Mouse (Mus musculus): Measurements from ENCODE around the gene Acot12.
"Not testable (repeated sequence)": the region's sequence is repeated elsewhere in the genome, so short reads cannot be mapped to it uniquely, and the experiment has no call there.

Acot12 gene

DNA sequence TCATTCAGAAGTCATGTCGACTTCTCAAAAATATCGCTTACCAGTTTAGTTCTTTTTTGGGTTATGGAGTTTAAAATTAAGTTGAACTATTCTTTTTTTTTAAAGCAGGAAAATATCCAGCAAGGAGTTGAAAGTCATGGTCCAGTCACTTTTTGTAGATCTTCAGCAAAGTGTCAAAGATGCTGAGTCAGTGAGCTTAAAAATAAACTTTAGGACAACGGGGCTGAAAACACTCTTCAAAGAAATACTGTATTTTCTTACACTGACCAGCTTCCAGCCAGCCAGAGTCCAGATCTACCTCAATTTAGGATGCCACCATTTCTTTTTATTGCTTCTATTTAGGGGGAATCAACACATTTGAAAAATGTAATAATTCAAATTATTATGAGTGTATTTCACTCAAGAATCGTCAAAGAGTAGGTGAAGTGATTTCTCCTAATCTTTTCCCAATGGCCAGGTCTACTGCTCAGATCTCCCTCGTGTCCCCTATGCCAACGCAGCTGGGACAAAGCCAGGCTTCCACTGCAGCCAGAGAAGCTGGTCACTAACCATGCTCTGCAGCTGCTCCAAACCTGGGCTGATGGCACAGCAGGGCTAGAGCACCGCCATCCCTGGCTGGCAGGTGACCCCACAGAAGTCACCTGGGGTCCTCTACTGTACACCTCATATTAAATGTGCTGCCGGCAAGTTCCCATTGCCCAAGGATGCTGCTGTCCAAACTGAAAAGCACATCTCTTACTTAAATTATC is 19.2 kb downstream of the Acot12 start:
- no peak for DNase-seq

GRCm38 (mm10) chr13:91761654-91762445 is 20.5 kb downstream of the Acot12 start:
- DNase-seq = no peak

DNA sequence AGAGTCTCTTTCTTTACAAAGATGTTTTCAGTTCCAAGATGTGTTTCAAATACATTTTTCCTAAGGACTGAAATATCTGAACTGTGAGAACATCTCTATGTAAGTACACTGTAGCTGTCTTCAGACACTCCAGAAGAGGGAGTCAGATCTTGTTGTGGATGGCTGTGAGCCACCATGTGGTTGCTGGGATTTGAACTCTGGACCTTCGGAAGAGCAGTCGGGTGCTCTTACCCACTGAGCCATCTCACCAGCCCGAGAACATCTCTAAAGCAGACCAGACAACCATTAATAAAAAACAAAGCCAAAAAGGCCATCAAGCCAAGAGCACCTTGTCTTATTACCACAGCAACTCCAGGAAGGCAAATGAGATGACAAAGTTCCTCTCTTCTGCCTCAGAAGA is 22.3 kb downstream of the Acot12 start:
- not testable (repeated sequence) for DNase-seq

DNA sequence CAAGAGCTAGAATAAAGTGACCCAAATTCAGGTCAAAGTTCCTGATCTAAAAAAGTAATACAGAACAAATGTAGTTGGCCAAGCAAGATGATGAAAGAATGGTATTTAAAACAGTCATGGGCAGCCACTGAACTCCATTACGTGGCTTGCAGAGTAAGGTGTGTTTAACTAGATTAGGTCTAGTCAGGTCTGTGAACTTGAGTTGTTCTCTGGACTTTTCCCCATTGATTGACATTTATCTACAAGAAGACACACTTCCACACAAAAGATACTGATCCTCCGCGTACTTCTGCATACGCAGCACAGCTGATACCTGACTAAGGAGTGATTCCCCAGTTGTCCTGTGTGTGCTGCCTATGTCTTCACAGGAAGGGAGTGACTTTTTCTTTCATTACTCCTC is 24.3 kb downstream of the Acot12 start:
- no peak for DNase-seq

DNA sequence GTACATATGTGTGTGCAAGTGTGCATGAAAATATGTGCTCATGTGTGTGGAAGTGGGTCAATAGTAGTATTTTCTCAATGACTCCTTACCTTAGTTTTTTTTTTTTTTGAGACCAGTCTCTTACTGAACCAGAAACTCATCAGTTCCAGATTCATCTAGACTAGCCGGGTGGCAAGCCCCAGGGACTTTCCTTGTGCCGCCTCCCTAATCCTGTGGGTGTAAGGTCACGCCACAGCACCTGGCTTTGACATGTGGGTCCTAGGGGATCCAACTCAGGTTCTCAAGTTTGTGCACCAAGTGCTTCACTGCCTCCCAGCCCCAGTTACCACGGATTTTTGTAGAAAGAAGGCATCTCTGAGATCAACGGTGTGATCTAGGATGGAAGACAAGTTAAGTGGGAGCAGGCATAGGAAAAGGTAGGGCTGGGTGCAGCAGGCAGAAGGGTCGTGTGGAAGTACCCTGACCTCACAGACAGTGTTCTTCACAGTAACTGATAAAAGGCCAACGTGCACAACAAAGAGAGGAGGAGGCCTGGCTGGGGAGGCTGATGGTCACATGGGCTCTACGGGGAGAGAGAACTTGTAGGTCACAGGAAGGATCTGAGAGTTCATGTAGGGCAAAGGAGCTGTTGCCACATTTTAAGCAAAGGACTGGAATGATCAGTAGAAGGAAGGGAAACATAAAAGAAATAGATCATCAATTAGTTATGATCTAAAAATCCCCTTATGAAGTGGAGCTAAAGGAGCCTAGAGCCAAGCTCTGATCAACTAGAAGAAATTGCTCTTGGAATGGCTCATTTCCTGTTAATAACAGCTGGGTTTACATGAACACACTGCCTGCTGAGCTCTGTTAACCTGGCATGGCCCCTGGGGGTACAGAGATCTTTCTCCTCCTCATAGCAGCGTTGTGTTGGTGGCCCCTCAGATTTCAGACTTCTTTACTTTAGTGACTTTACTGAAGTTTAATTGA is 27.7 kb downstream of the Acot12 start:
- no peak for DNase-seq

DNA sequence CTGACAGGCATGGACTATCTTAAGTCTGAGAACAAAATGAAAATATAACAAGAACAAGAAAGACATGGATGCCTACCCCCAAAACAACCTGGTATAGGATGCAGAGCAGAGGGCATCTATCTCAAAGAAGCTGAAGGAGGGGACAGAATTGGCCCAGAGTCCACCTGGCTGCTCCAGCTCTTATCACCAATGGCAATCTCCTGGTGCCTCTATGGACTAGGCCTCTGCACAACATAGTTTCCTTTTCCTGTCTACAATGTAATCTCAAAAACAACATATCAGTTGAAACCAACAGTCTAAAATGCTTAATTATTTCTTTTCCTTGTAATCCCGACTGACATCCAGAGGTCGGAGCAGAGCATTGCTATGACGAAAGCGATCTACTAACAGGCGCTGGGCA is 36.8 kb downstream of the Acot12 start:
- no peak for DNase-seq

DNA sequence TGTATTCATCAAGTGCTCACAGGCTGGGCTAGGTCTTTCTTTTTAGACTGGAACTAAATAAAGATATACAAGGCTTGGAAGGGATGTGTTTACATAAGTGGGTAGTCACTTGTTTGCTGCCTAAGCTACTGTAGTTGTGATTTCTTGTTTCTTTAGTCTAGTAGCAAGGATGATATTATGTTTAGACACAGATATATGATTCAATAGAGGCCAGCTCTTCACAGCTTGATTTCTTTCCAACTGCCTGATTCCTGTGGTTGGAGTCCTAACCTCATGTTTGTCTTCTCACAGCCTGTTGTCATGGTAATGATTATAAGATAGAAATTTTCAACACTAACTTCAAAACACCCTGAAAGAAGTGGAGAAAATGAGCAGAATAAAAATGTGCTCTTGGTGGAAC is 38.6 kb downstream of the Acot12 start:
- no peak for DNase-seq

GRCm38 (mm10) chr13:91792035-91792434 is 50.7 kb downstream of the Acot12 start:
- no peak for DNase-seq

GRCm38 (mm10) chr13:91794926-91795436 is 53.7 kb downstream of the Acot12 start:
- DNase-seq = no peak

- no peak for DNase-seq
Observed at GRCm38 (mm10) chr13:91795593-91795992, 54.3 kb downstream of the Acot12 start.

DNA sequence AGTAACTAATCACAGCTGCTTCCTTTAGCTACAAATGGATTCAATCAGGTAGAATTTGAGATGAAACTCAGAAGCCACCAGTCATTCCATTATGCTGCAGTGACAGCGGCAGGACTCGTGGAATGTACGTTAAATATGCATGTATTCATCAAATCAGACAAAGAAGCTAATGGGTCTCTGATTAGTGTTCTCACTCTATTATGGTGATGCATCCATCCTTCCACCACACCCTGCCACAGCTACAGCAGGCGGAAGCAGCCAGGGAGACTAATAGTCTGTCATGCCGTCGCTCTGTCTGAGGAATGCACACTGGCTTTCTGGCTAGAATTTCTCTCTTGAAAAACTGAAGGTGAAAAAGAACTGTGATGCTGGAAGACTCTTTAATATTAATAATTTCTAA is 54.7 kb downstream of the Acot12 start:
- DNase-seq = no peak

DNA sequence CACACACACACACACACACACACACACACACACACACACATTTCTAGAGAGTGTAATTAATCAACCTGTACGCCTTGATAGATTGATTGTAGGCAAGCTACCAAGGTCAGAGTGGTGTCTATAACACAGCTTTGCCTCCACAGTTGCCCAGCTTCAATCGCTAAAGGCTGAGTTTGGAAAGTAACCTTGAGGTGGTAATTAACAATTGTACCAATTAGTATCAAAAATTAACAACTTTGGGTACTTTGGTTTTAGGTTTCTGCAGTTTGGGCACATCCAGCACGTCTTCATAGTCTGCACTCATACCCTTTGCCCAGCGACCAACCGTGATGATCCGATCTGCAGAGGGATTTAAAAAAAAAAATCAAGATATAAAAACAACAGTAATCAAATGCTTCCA is 55.6 kb downstream of the Acot12 start:
- DNase-seq = no peak

DNA sequence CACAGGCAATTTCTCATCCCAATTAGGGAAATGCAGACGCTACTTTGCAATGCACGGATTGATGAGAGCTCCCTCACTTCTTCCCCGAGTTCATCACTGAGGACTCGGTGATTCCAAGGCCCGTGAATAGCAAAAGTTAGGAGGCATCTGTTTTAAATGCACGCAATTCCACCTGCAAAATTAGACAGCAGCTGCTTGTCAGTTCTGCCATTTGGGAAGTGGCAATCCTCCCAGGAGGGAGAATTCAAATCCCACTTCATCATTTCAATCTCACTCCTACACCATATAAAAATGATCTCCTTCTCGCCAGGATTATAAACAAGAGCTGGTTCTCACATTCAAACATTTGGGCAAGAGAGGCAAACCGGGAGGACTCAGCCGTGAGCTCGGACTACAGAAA is 56.1 kb downstream of the Acot12 start:
- DNase-seq = no peak

- DNase-seq = no peak
Observed at GRCm38 (mm10) chr13:91801726-91802125, 60.4 kb downstream of the Acot12 start.

DNA sequence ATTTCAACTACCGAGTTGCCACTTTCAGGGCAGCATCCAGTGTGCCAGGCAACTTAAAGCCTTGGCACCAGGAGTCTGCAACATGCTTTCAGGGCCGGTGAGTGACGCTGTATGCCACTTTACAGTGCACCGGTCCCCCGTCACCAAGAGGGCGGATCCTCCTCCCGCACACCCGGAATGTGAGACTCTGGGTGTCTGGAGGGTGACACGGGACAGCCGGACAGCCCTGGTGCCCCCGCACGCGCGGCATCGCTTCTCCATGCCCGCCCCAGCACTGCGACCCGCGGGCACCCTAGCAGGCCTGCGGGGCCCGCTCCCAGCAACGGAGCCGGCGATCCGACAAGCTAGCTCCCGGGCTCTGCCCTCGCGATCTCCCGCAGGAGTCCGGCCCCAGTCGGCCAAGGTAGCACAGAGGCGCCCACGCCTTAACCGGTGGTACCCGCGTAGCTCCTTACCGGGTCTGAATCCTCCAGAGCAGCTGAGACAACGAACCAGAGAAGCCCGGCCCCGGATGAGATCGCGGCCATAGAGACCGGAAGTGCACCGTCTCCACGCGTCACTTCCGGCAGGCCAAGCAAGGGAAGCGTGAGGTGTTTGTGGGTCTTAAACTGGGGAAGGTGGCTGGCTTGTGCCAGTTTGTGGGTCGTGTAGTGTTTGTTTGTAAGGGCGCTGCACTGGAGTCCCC is 66.0 kb downstream of the Acot12 start, which contains the start of gene Zcchc9:
TSS of gene Zcchc9 (minus strand) at position 551 of the 685 bp plus-strand sequence.
- peak; percentile 89 for DNase-seq

DNA sequence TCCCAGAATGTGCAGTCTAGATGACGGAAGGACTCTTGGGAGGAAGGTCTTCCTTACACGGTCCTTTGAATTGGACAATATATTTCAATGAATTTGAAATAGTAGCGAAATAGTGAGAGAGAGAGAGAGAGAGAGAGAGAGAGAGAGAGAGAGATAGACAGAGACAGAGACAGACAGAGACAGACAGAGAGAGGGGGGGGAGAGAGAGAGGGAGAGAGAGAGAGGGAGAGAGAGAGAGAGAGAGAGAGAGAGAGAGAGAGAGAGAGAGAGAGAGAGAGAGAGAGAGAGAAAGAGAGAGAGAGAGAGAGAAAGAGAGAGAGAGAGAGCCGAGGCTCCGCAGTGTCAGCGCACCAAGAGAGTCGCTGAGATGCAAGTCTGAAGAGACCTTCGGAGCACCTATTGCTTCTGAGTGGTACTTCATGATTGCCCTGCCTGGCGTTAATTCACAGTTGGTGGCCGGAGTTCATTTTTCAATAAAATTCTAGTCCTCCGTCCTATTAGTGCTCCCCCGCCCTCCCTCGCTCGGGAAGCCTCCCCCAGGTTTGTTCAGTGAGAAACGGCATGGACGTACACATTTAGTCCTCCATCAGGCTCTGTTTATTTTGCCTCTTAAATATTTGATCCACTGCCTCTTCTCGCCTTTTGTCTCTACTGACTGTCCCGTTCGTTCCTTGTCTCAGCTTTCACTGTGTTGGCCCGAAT is 66.7 kb downstream of the Acot12 start:
- DNase-seq = peak; percentile 25

DNA sequence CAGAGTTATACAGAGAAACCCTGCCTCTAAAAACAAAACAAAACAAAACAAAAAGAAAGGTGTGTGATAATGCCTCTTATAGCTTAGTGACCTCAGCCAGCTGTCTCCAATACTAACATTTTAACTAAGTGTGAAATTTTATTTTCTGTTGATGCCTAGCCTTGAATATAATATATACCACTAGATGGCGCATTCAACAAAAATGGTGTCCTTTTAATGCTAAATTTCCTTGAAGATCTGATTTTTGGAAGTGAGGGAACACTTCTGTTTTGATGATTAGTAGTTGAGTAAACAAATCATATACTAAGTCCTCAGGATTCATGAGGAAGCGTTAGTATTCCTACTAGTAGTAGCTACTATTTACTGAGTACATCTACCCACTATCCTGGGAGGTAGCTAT is 68.2 kb downstream of the Acot12 start:
- no peak for DNase-seq

DNA sequence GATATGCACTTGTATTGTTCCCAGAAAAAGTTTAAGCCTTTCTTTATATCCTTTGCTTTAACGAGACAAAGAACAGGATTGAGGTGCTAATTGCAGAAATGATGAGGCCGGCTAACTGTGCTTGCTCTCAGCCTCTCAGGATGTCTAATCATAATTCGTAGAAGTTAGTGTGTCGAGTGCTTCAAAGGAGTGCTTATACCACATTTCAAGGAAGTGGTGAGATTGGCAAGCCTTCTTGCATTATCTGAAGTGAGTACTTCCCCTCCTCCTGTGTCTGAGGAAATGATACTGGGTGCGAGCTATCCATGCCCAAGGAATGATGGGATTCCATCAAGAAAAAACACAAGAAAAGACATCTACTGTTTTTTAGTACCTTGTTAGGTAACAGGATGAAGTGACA is 73.4 kb downstream of the Acot12 start:
- no peak for DNase-seq

- DNase-seq = no peak
Observed at GRCm38 (mm10) chr13:91823735-91824134, 82.4 kb downstream of the Acot12 start.

DNA sequence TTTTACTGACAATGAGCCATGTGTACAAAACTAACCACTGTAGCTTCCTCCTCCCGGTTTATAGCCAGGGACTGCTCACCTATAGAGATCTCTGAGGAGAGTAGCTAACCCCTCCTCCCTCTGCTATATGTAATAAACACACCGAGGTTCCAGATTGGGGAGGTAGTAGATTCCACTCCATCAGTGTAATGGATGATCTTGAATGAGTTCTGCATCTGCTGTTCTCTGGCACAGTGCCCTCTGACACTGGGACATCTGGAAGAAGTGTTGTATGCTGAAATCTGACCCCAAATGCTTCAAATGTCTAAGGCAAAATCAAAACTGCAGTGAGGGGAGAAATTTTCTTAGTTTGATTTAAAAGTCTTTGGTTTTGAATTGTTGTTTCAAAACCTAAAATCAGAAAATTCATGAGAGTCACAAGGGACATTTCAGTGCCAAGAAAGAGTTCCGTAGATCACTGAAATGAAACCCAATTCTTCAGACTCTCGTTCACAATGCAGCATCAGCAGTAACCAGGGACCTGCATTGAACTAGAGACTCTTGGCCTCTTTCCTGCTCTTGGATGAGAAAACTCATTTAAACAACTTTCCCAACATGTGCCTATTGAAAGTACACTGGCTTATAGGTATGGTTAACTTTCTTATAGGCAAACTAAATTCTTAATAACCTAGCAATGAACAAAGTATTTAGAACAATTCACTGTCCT is 83.7 kb downstream of the Acot12 start:
- DNase-seq = no peak

DNA sequence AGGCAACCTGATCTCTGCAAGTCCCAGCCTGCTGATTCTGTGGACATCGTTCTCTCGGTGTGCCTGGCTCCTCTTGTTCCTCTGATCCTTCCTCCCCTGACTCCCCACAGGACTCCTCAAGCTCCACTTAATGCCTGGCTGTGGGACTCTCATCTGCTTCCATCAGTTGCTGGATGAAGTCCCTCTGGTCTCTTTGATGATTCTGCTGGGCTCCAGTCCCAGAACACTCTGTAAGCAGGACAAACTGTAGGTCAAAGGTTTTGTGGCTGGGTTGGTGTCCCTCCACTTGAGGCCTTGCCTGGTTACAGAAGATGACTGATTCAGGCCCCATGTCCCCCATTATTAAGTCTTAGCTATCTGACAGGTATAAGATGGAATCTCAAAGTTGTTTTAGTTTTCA is 84.8 kb downstream of the Acot12 start:
- DNase-seq = no peak

All from thymus, postnatal 4 days (tissue).